Mouse (Mus musculus): Measurements from ENCODE around the gene St3gal3. TPM values are rescaled to one million over a fixed set of nuclear protein-coding genes. Genes with fewer than 3 reads are reported as not detected.

Gene St3gal3
- total and polyA plus RNA-seq, 3 experiments, result 6.9 to 13.8 (median 13.4) TPM

GRCm38 (mm10) chr4:117921358-117921757, 213.4 kb downstream of the St3gal3 start:
- DNase-seq (ENCODE audit: low spot score) (no peak), ATAC-seq (ENCODE audit: extremely low read depth, insufficient number of reproducible peaks, low FRiP score, poor library complexity, severe bottlenecking) (no peak)
- H3K27me3 ChIP-seq (ENCODE audit: insufficient read depth, low read length), result peaks cover 38% of the 10 kb centered on the region

GRCm38 (mm10) chr4:117918762-117919161, 216.0 kb downstream of the St3gal3 start:
- H3K9me3 ChIP-seq (replicated peaks), result no peaks in the 10 kb centered on the region
- no peak for ATAC-seq (ENCODE audit: extremely low read depth, insufficient number of reproducible peaks, low FRiP score, poor library complexity, severe bottlenecking)
- H3K4me3 ChIP-seq (ENCODE audit: low read depth, low read length), result no peak overlapping the region
- DNase-seq (ENCODE audit: low spot score), result no peak
- no peak for TF ChIP-seq GATA1 (IDR thresholded peaks at IDR 0.05; ENCODE audit: borderline replicate concordance, low read length)
- no peak for TF ChIP-seq TAL1 (conservative IDR thresholded peaks at IDR 0.05; ENCODE audit: low read depth, low read length)
- no peak for TF ChIP-seq GATA2 (IDR thresholded peaks at IDR 0.05; ENCODE audit: borderline replicate concordance, low read depth, low read length)
- no peak for TF ChIP-seq POLR2AphosphoS5 (IDR thresholded peaks at IDR 0.05; ENCODE audit: insufficient replicate concordance, low read depth, low read length)
- TF ChIP-seq CTCF (IDR thresholded peaks at IDR 0.05; ENCODE audit: low read depth, low read length), result no peak
- peaks cover 31% of the 10 kb centered on the region for H3K4me1 ChIP-seq (ENCODE audit: insufficient read depth, low read depth, low read length)
- peaks cover 6% of the 10 kb centered on the region for H3K36me3 ChIP-seq (replicated peaks)
- H3K27me3 ChIP-seq (ENCODE audit: insufficient read depth, low read length), result peaks cover 21% of the 10 kb centered on the region

More at GRCm38 (mm10) chr4:117921358-117921757, 213.4 kb downstream of the St3gal3 start:
- peaks cover 16% of the 10 kb centered on the region for H3K4me1 ChIP-seq (ENCODE audit: insufficient read depth, low read depth, low read length)
- H3K9me3 ChIP-seq (replicated peaks), result peaks cover under 1% of the 10 kb centered on the region; the same call in 1 of the 2 replicates
- H3K36me3 ChIP-seq (replicated peaks), result peaks cover 6% of the 10 kb centered on the region
- H3K4me3 ChIP-seq (ENCODE audit: low read depth, low read length), result no peak overlapping the region
- no peak for TF ChIP-seq TAL1 (conservative IDR thresholded peaks at IDR 0.05; ENCODE audit: low read depth, low read length)
- TF ChIP-seq GATA1 (IDR thresholded peaks at IDR 0.05; ENCODE audit: borderline replicate concordance, low read length), result no peak
- TF ChIP-seq CTCF (IDR thresholded peaks at IDR 0.05; ENCODE audit: low read depth, low read length), result no peak
- no peak for TF ChIP-seq POLR2AphosphoS5 (IDR thresholded peaks at IDR 0.05; ENCODE audit: insufficient replicate concordance, low read depth, low read length)
- TF ChIP-seq GATA2 (IDR thresholded peaks at IDR 0.05; ENCODE audit: borderline replicate concordance, low read depth, low read length), result no peak

- H3K4me1 ChIP-seq (ENCODE audit: insufficient read depth, low read depth, low read length), result peaks cover 36% of the 10 kb centered on the region
- H3K27me3 ChIP-seq (ENCODE audit: insufficient read depth, low read length), result peaks cover 17% of the 10 kb centered on the region
- no peaks in the 10 kb centered on the region for H3K9me3 ChIP-seq (replicated peaks)
- DNase-seq (ENCODE audit: low spot score), result no peak
- no peak for ATAC-seq (ENCODE audit: extremely low read depth, insufficient number of reproducible peaks, low FRiP score, poor library complexity, severe bottlenecking)
- no peak overlapping the region for H3K4me3 ChIP-seq (ENCODE audit: low read depth, low read length)
- H3K36me3 ChIP-seq (replicated peaks), result peaks cover 6% of the 10 kb centered on the region
- TF ChIP-seq POLR2AphosphoS5 (IDR thresholded peaks at IDR 0.05; ENCODE audit: insufficient replicate concordance, low read depth, low read length) (no peak), TAL1 (conservative IDR thresholded peaks at IDR 0.05; ENCODE audit: low read depth, low read length) (no peak)
Measured at GRCm38 (mm10) chr4:117918261-117918660, 216.5 kb downstream of the St3gal3 start.

GRCm38 (mm10) chr4:117917847-117918246, 216.9 kb downstream of the St3gal3 start:
- Histone ChIP-seq H3K36me3 (replicated peaks) (peaks cover 10% of the 10 kb centered on the region), H3K4me3 (ENCODE audit: low read depth, low read length) (no peak overlapping the region), H3K4me1 (ENCODE audit: insufficient read depth, low read depth, low read length) (peaks cover 36% of the 10 kb centered on the region), H3K9me3 (replicated peaks) (no peaks in the 10 kb centered on the region), H3K27me3 (ENCODE audit: insufficient read depth, low read length) (peaks cover 13% of the 10 kb centered on the region)
- ATAC-seq (ENCODE audit: extremely low read depth, insufficient number of reproducible peaks, low FRiP score, poor library complexity, severe bottlenecking), result no peak
- DNase-seq (ENCODE audit: low spot score), result no peak
- no peak for TF ChIP-seq CTCF (IDR thresholded peaks at IDR 0.05; ENCODE audit: low read depth, low read length)
- no peak for TF ChIP-seq GATA1 (IDR thresholded peaks at IDR 0.05; ENCODE audit: borderline replicate concordance, low read length)
- TF ChIP-seq GATA2 (IDR thresholded peaks at IDR 0.05; ENCODE audit: borderline replicate concordance, low read depth, low read length), result no peak
- TF ChIP-seq TAL1 (conservative IDR thresholded peaks at IDR 0.05; ENCODE audit: low read depth, low read length), result no peak
- no peak for TF ChIP-seq POLR2AphosphoS5 (IDR thresholded peaks at IDR 0.05; ENCODE audit: insufficient replicate concordance, low read depth, low read length)

- ATAC-seq (ENCODE audit: extremely low read depth, insufficient number of reproducible peaks, low FRiP score, poor library complexity, severe bottlenecking) (no peak), DNase-seq (ENCODE audit: low spot score) (no peak)
- peaks cover 14% of the 10 kb centered on the region for H3K36me3 ChIP-seq (replicated peaks)
- H3K9me3 ChIP-seq (replicated peaks), result no peaks in the 10 kb centered on the region
- H3K27me3 ChIP-seq (ENCODE audit: insufficient read depth, low read length), result peaks cover 11% of the 10 kb centered on the region
- H3K4me3 ChIP-seq (ENCODE audit: low read depth, low read length), result no peak overlapping the region
- H3K4me1 ChIP-seq (ENCODE audit: insufficient read depth, low read depth, low read length), result peaks cover 38% of the 10 kb centered on the region
- no peak for TF ChIP-seq CTCF (IDR thresholded peaks at IDR 0.05; ENCODE audit: low read depth, low read length)
- TF ChIP-seq GATA1 (IDR thresholded peaks at IDR 0.05; ENCODE audit: borderline replicate concordance, low read length), result no peak
- no peak for TF ChIP-seq TAL1 (conservative IDR thresholded peaks at IDR 0.05; ENCODE audit: low read depth, low read length)
- no peak for TF ChIP-seq POLR2AphosphoS5 (IDR thresholded peaks at IDR 0.05; ENCODE audit: insufficient replicate concordance, low read depth, low read length)
- TF ChIP-seq GATA2 (IDR thresholded peaks at IDR 0.05; ENCODE audit: borderline replicate concordance, low read depth, low read length), result no peak
Measured at GRCm38 (mm10) chr4:117917402-117917801, 217.3 kb downstream of the St3gal3 start.

- Histone ChIP-seq H3K9me3 (replicated peaks) (no peaks in the 10 kb centered on the region), H3K27me3 (ENCODE audit: insufficient read depth, low read length) (0 out of 2 replicates have a peak, but pooled peaks cover 3% of the 10 kb centered on the region), H3K36me3 (replicated peaks) (peaks cover 25% of the 10 kb centered on the region), H3K4me1 (ENCODE audit: insufficient read depth, low read depth, low read length) (peaks cover 43% of the 10 kb centered on the region), H3K4me3 (ENCODE audit: low read depth, low read length) (no peak overlapping the region)
- DNase-seq (ENCODE audit: low spot score) (no peak), ATAC-seq (ENCODE audit: extremely low read depth, insufficient number of reproducible peaks, low FRiP score, poor library complexity, severe bottlenecking) (no peak)
- no peak for TF ChIP-seq TAL1 (conservative IDR thresholded peaks at IDR 0.05; ENCODE audit: low read depth, low read length)
Measured at GRCm38 (mm10) chr4:117916386-117916785, 218.3 kb downstream of the St3gal3 start.

Measured in G1E (cell line).